Mouse (Mus musculus): ENCODE measurements around the gene Vav3. TPM values are rescaled to one million over a fixed set of nuclear protein-coding genes. Genes with fewer than 3 reads are reported as not detected.

Gene Vav3
- polyA plus RNA-seq, 1 experiment from 2014 or later: 13.8 TPM

GRCm38 (mm10) chr3:109323447-109324300 is 16.8 kb upstream of the Vav3 start:
- H3K4me1 ChIP-seq: no peaks in the 10 kb centered on the region
- no peak overlapping the region for H3K9ac ChIP-seq
- 59% methylated on average over 7 of the region's 7 CpGs for WGBS
- H3K4me3 ChIP-seq: no peak overlapping the region
- H3K36me3 ChIP-seq: no peaks in the 10 kb centered on the region
- no peak for ATAC-seq (ENCODE audit: insufficient number of reproducible peaks, insufficient read depth, low FRiP score, low TSS enrichment, low read depth)
- H3K27me3 ChIP-seq: no peaks in the 10 kb centered on the region
- no peak overlapping the region for H3K4me2 ChIP-seq
- H3K27ac ChIP-seq: no peak overlapping the region
- H3K9me3 ChIP-seq: no peaks in the 10 kb centered on the region

GRCm38 (mm10) chr3:109327128-109327527 is 13.3 kb upstream of the Vav3 start:
- ATAC-seq (ENCODE audit: insufficient number of reproducible peaks, insufficient read depth, low FRiP score, low TSS enrichment, low read depth): no peak
- Histone ChIP-seq H3K4me3 (no peak overlapping the region), H3K27me3 (no peaks in the 10 kb centered on the region), H3K27ac (no peak overlapping the region), H3K9me3 (peaks cover 3% of the 10 kb centered on the region; the same call in 1 of the 2 replicates), H3K9ac (no peak overlapping the region), H3K36me3 (no peaks in the 10 kb centered on the region), H3K4me1 (no peaks in the 10 kb centered on the region), H3K4me2 (no peak overlapping the region)
- whole genome bisulfite sequencing: 56% methylated on average over 3 of the region's 3 CpGs

- 0 out of 2 replicates have a peak, but pooled peaks have one; percentile 43 for ATAC-seq (ENCODE audit: insufficient number of reproducible peaks, insufficient read depth, low FRiP score, low TSS enrichment, low read depth)
- Histone ChIP-seq H3K9ac (no peak overlapping the region), H3K4me1 (0 out of 2 replicates have a peak, but pooled peaks cover 2% of the 10 kb centered on the region), H3K27me3 (no peaks in the 10 kb centered on the region; the same call in 1 of the 2 replicates), H3K9me3 (peaks cover 3% of the 10 kb centered on the region; the same call in 1 of the 2 replicates), H3K4me3 (no peak overlapping the region), H3K27ac (no peak overlapping the region), H3K4me2 (no peak overlapping the region), H3K36me3 (no peaks in the 10 kb centered on the region)
- WGBS: 23% methylated on average over 5 of the region's 5 CpGs
These were observed 7.7 kb upstream of the Vav3 start for GRCm38 (mm10) chr3:109332755-109333154.

- H3K27me3 ChIP-seq: no peaks in the 10 kb centered on the region; the same call in 1 of the 2 replicates
- H3K27ac ChIP-seq: no peak overlapping the region
- no peak for ATAC-seq (ENCODE audit: insufficient number of reproducible peaks, insufficient read depth, low FRiP score, low TSS enrichment, low read depth)
- no peak overlapping the region for H3K4me3 ChIP-seq
- no peak overlapping the region for H3K4me2 ChIP-seq
- H3K9me3 ChIP-seq: no peaks in the 10 kb centered on the region
- 0 out of 2 replicates have a peak, but pooled peaks cover 2% of the 10 kb centered on the region for H3K4me1 ChIP-seq
- H3K36me3 ChIP-seq: no peaks in the 10 kb centered on the region
- H3K9ac ChIP-seq: no peak overlapping the region
- WGBS: 88% methylated on average over 1 of the region's 1 CpGs
These were observed 5.0 kb upstream of the Vav3 start for GRCm38 (mm10) chr3:109335470-109335869.

GRCm38 (mm10) chr3:109339290-109339689 is 1.2 kb upstream of the Vav3 start:
- WGBS: 76% methylated on average over 9 of the region's 9 CpGs
- peaks cover 21% of the 10 kb centered on the region for H3K27me3 ChIP-seq
- no peaks in the 10 kb centered on the region for H3K36me3 ChIP-seq
- H3K9me3 ChIP-seq: no peaks in the 10 kb centered on the region
- no peak overlapping the region; the same call in 1 of the 2 replicates for H3K27ac ChIP-seq
- no peak overlapping the region for H3K4me3 ChIP-seq
- no peak overlapping the region for H3K4me2 ChIP-seq
- no peak for ATAC-seq (ENCODE audit: insufficient number of reproducible peaks, insufficient read depth, low FRiP score, low TSS enrichment, low read depth)
- no peak overlapping the region for H3K9ac ChIP-seq
- peaks cover 13% of the 10 kb centered on the region for H3K4me1 ChIP-seq

- peaks cover 13% of the 10 kb centered on the region for H3K4me1 ChIP-seq
- peak overlapping the region; percentile 81 for H3K27ac ChIP-seq
- H3K4me3 ChIP-seq: peak overlapping the region; percentile 69
- H3K9me3 ChIP-seq: no peaks in the 10 kb centered on the region
- peak overlapping the region; percentile 77 for H3K9ac ChIP-seq
- no peak for ATAC-seq (ENCODE audit: insufficient number of reproducible peaks, insufficient read depth, low FRiP score, low TSS enrichment, low read depth)
- H3K27me3 ChIP-seq: peaks cover 21% of the 10 kb centered on the region
- H3K4me2 ChIP-seq: peak overlapping the region; percentile 90
- WGBS: under 1% methylated on average over 9 of the region's 9 CpGs
- H3K36me3 ChIP-seq: no peaks in the 10 kb centered on the region
These were observed 546 bp upstream of the Vav3 start for GRCm38 (mm10) chr3:109339941-109340273.

- WGBS: under 1% methylated on average over 18 of the region's 18 CpGs
- peak overlapping the region; percentile 69 for H3K4me3 ChIP-seq
- ATAC-seq (ENCODE audit: insufficient number of reproducible peaks, insufficient read depth, low FRiP score, low TSS enrichment, low read depth): peak; percentile 63
- peak overlapping the region; percentile 77 for H3K9ac ChIP-seq
- H3K9me3 ChIP-seq: no peaks in the 10 kb centered on the region
- peak overlapping the region; percentile 90 for H3K4me2 ChIP-seq
- no peaks in the 10 kb centered on the region for H3K36me3 ChIP-seq
- peaks cover 21% of the 10 kb centered on the region for H3K27me3 ChIP-seq
- H3K27ac ChIP-seq: peak overlapping the region; percentile 81
- peaks cover 13% of the 10 kb centered on the region for H3K4me1 ChIP-seq
These were observed 623 bp downstream of the Vav3 start for GRCm38 (mm10) chr3:109341071-109341480.

- H3K9me3 ChIP-seq: no peaks in the 10 kb centered on the region
- H3K27me3 ChIP-seq: peaks cover 21% of the 10 kb centered on the region
- no peak for ATAC-seq (ENCODE audit: insufficient number of reproducible peaks, insufficient read depth, low FRiP score, low TSS enrichment, low read depth)
- H3K27ac ChIP-seq: no peak overlapping the region
- H3K36me3 ChIP-seq: no peaks in the 10 kb centered on the region
- peak overlapping the region; percentile 90 for H3K4me2 ChIP-seq
- peaks cover 13% of the 10 kb centered on the region for H3K4me1 ChIP-seq
- H3K9ac ChIP-seq: peak overlapping the region; percentile 77
- WGBS: 2% methylated on average over 8 of the region's 8 CpGs
- H3K4me3 ChIP-seq: peak overlapping the region; percentile 69
These were observed 1.2 kb downstream of the Vav3 start for GRCm38 (mm10) chr3:109341631-109342030.

- H3K4me2 ChIP-seq: no peak overlapping the region
- H3K36me3 ChIP-seq: no peaks in the 10 kb centered on the region
- H3K27ac ChIP-seq: no peak overlapping the region
- H3K27me3 ChIP-seq: no peaks in the 10 kb centered on the region
- H3K9ac ChIP-seq: no peak overlapping the region
- WGBS: 74% methylated on average over 4 of the region's 4 CpGs
- H3K4me3 ChIP-seq: no peak overlapping the region
- ATAC-seq (ENCODE audit: insufficient number of reproducible peaks, insufficient read depth, low FRiP score, low TSS enrichment, low read depth): no peak
- H3K9me3 ChIP-seq: no peaks in the 10 kb centered on the region
- no peaks in the 10 kb centered on the region for H3K4me1 ChIP-seq
These were observed 11.7 kb downstream of the Vav3 start for GRCm38 (mm10) chr3:109351956-109352684.

GRCm38 (mm10) chr3:109352690-109353089 is 12.2 kb downstream of the Vav3 start:
- Histone ChIP-seq H3K36me3 (no peaks in the 10 kb centered on the region), H3K9me3 (no peaks in the 10 kb centered on the region), H3K27me3 (no peaks in the 10 kb centered on the region), H3K9ac (no peak overlapping the region), H3K4me2 (no peak overlapping the region), H3K4me3 (no peak overlapping the region), H3K4me1 (no peaks in the 10 kb centered on the region), H3K27ac (no peak overlapping the region)
- no peak for ATAC-seq (ENCODE audit: insufficient number of reproducible peaks, insufficient read depth, low FRiP score, low TSS enrichment, low read depth)
- 72% methylated on average over 6 of the region's 6 CpGs for WGBS

GRCm38 (mm10) chr3:109353814-109354213 is 13.4 kb downstream of the Vav3 start:
- Histone ChIP-seq H3K4me3 (no peak overlapping the region), H3K27ac (no peak overlapping the region), H3K4me1 (no peaks in the 10 kb centered on the region), H3K4me2 (no peak overlapping the region), H3K9ac (no peak overlapping the region), H3K27me3 (no peaks in the 10 kb centered on the region), H3K36me3 (no peaks in the 10 kb centered on the region), H3K9me3 (no peaks in the 10 kb centered on the region)
- no peak for ATAC-seq (ENCODE audit: insufficient number of reproducible peaks, insufficient read depth, low FRiP score, low TSS enrichment, low read depth)
- 87% methylated on average over 5 of the region's 5 CpGs for WGBS
